Mouse (Mus musculus) gastrocnemius, adult 18-20 months (tissue): Measurements from ENCODE around the gene Stk32c. TPM values are rescaled to one million over a fixed set of nuclear protein-coding genes. Genes with fewer than 3 reads are reported as not detected.

Source experiments
- DNase-seq: peaks from one replicate; pipeline ENCODE4 v3.0.0; 2021; ENCODE audit warnings: low spot score
- total RNA-seq, 2 experiments: library from RNA; stranded (reverse); gene quantifications; 2 replicates each; pipeline ENCODE4 v1.2.3; 2021

Gene Stk32c
- total RNA-seq, 2 experiments from 2014 or later, result 0.27 to 0.31 TPM

DNA sequence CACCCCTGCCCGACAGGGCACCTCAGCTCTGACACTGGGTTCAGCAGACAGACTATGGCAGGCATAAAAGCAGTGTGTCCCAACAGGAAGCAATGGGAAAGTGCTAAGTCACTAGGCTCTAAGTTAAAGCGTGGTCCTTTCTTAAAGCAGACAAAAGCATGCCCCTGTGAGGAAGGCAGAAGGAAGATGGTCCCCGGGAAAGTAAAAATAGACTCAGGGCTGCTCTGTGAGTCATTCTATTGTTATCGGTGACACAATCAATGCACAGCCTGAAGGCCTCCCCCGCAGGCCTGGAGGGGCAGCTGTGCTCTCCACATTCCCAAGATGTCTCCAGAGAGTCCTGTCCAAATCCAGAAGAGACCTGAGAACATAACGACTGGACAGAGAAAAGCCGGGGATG is 67.2 kb downstream of the Stk32c start:
- no peak for DNase-seq

DNA sequence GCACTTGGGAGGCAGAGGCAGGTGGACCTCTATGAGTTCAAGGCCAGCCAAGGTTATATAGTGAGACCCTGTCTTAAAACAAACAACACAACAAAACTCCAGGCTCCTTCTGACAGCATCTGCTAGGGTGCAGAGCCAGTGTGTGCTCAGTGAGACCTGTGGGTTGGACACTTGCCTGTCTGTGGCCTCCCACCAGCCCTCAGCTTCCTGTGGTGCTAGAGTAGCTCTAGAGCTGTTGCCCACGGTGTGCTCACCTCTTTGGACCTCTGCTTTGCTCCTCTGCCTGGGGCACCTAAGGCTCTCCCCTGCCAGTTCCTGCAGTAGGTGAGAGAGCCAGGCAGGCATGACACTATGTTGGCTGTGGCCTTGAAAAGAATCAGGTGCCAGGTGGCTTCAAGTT is 69.3 kb downstream of the Stk32c start:
- DNase-seq, result no peak

DNA sequence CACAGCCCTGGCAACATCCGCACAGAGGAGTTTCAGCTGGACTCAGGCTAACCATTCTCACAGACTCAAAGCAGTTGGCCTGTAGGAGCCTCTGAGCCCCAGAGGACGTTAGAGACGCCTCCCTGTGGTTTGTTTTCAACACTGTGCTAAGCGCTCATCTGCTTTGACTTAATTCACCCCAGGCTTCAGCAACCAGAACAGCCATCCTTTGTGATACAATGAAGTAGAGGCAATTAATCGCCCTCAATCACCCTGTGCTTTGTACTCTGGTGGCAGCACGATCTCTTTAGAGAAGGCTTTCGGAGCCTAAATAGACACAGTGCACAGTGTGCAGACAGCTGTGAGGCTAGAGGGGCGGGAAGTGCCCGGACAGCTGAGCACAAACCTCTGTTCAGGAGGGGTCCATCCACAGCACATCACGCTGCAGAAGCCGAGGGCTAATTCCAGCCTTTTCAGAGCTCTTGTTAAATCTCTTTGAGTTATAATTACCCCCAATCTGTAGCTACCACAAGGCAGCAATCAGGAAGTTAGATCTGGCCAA is 73.1 kb downstream of the Stk32c start:
- DNase-seq, result no peak

DNA sequence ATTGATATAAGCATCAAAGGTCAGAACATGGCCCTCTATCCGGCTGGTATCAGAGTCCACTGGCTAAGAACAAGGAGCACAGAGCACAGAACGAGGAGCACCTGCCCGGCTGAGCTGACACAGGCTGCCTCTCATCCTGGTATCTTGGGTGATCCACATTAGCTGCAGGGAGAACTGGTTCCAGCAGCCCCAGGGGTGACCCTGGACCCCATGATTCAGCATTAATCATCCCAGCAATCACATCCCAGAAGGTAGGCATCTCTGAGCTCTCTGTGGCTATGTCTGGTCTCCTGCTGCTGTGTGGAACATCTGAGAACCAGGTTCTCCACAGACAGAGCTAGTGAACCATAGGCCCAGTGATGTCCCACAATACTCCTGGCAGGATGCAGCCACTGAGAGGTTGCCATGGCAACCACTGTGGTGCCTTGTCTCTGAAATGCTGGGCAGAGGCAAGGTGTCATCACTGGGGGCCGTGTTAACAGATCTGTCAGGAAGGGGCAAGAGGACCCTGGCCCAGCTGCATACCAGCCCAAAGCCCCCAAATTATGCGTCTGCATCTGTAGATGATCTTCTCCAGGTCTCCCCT is 76.1 kb downstream of the Stk32c start:
- no peak for DNase-seq

DNA sequence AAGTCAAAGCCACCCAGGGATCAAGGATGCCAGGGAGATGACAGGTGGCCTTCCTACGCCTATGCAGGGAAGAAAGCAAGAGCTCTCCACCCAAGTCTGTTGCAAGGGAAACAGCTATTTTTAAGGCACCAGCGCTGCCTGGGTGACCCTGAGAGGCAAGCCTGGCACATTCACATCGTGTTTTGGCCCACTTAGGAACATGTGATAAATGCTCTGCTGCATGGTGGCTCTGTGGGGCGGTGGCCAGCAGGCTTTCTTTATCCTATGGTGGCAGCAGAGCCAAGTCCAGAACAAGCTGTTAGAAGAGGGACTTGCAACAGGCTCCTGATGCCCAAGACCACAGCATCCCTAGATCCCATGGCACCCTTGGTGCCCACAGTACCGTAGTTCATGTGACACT is 77.9 kb downstream of the Stk32c start:
- DNase-seq, result no peak

DNA sequence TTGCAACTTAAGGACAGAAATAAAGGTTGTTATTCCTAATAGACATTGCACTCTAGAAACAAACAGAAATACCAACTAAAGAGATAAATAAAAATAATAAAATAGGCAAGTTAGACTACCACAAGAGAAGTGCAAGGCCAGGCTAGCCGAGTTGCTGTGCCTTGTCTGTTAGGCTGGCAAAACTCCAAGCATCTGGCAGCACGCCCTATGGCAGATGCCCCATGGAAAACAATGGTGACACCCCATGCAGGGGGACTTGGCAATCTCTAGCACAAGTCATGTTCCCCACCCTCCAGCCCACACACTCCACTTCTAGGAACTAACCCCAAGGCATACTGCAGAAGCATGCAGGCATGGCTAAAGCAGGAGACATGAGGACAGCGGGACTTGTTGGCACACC is 79.7 kb downstream of the Stk32c start:
- no peak for DNase-seq

DNA sequence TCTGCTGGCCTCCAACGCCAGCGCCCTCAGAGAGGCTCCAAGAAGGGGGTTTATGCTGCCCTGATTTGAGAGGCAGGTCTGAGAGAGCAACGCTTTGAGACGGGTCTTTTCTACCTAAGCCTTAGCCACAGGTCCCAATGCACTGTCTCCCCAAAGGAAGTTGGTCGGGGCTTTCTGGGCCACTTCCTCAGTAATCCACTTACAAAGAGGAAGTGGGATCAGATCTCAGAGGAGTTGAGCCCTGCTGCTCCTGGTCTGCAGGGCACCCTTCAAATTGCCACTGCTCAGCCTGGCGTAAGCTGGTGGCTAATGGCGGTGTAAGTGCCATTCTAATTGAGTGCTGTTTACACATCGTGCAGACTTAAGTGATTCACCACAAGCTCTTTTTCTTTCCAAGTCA is 81.6 kb downstream of the Stk32c start:
- no peak for DNase-seq

DNA sequence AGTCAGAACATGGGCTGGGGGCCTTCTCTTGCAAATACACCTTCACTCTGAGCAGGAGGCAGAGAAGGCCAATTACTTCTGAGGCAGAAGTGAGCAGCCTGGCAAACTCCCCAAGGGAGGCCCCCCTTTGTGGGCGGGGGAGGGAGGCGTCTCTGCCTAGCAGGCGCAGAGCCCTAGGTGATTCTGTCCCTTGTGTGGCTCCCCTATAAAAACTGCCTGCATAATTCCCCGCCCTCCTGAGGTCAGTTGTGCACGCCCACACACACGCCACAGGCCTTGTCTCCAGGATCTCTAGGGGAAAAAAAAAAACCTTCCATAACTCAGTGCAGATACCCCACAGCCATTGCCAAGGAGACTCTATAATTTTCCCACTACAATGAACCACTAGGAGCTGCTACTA is 82.7 kb downstream of the Stk32c start:
- DNase-seq, result no peak

DNA sequence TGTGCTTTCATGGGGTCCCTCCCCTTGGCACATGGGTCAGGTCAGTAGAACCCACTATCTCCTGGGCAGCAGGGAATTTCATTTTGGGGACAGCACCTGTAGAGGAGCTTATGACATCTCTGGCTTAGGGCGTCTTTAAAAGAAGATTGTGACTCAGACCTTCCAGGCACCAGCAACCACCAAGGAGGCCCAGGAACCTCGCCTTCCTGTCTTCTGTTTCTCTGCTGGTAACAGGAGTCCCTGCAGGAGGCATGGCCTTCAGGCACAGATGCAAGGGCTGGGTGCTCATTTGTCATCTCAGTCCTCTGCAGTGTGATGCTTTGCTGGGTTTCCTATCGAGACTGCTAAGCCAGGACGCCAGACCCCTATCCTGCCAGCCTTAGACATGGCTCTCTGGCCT is 84.1 kb downstream of the Stk32c start:
- no peak for DNase-seq

DNA sequence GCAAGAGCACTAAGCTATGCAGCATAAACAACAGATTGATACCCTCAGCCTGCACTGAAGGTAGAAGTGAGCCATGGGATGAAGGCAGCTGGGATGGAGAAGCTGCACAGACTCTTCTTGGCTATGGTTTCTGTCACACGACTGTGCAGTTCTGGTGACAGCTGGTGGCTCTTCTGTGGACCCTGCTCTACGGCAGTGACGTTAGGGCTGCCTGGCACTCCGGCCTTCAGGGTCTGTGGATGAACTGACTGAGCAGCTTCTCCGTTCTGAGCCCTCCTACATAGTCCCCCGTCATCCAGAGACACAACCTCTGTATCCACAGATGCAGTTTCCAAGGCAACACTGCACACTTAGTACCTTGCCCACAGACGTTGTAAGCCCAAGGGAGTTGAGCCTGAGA is 86.6 kb downstream of the Stk32c start:
- no peak for DNase-seq

DNA sequence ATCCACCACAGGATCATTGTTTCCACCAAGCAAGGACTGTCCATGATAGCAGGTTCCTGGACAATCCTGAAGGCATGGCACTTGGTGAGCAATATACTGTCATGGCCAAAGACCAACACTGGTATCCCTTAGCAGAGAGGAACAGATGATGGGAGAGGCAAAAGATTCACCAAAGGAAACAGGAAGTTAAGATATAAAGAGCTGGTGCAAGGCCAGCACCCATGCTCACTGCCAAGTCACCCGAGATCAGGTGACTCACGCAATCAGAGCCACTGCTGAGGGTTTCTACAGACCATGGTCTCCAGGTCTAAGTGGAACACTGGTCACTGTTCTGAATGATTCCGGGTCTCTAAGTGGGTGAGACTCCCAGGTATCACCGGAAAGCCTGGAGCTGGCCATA is 87.2 kb downstream of the Stk32c start:
- no peak for DNase-seq

DNA sequence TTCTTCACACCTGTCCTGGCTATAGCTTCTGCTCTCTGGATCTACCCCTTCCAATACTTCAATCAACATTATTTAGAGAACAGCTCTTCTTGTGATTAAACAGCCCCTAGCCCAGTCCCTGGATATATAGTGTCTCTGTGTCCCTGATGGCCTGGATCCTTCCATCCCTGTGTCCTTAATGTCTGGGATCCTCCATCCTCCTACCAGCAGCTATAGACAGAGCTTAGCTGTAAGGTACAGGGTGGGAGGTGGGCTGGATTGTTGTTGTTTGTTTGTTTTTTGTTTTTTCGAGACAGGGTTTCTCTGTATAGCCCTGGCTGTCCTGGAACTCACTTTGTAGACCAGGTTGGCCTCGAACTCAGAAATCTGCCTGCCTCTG is 93.3 kb downstream of the Stk32c start:
- DNase-seq, result no peak

DNA sequence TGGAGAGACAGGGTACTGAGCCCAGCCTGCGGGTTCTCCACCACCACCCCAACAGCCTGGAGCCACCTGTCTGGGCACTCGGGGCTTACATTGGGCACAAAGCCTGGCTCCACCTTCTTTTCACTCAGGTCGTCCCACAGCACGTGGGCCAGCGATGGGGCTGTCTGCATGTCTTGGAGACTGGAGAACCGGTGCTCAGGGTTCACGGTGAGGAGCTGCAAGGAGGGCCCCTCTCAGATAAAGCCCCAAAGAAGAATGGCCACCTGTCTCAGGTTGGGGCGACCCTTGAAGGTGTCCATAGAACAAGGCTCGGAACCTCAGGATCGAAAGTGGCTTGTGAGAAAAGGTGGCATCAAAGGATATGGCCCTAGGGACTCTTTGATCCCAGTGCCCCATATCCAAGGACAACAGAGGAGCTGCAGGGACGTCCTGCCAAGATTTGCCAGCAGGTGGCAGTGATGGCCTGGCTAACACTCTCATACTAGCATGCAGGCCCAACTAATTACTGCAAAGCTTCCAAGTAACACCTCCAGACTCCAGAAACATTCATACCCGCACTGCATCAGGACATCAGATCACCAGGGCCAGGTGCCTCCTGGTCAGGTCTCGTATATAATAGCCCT is 93.8 kb downstream of the Stk32c start:
- peak; percentile 65 for DNase-seq

DNA sequence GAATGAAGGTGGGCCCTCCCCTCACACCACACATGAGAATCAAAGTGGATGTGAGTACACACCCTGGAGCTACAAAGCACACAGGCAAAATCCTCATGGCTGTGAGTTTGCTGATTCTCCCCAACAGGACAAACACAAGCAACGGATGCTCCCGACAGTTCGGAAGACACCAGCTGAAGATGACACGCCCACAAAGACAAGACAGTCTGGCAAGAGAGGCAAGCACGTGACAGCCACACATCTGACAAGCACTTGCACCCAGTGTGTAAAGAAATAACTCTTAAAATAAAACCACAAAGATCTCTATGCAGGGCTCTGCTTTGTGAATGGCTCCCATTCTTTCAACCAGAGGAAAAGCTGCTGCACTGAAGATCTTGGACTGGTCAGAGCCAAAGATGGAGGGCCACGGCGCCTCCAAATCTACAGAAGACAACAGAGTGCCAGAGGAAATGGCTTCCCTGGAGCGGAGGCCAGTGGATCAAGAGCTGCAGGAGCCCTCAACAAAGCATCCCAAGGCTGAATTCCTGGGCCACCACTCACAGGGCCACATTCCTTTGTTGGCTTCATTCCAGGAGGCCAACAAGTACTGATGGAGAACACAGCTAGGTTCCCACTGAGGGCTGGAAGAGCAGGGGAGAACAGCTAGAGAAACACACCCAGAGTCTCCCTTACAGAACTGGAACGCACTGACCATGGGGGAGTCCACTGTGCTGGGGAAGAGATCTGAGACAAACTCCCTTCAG is 105.0 kb downstream of the Stk32c start:
- DNase-seq, result no peak

DNA sequence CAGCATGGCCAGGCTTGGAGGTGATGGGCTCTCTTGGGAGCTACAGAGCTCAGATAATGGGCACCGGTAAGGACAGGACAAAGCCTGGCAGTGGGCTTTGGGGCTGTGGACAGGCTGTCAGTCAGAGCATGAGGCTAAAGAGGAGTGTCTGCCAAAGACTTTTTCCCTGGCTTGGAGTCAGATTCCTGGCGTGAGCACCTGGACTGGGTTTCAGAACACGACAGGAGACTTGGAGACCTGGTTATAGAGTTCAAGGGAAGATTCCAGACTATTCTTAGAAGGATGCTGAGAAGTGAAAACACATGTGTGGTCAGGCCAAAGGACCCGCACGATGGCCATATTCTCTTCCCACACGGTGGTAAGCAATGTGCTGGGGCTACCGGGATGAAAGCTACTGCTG is 107.4 kb downstream of the Stk32c start:
- DNase-seq, result no peak

DNA sequence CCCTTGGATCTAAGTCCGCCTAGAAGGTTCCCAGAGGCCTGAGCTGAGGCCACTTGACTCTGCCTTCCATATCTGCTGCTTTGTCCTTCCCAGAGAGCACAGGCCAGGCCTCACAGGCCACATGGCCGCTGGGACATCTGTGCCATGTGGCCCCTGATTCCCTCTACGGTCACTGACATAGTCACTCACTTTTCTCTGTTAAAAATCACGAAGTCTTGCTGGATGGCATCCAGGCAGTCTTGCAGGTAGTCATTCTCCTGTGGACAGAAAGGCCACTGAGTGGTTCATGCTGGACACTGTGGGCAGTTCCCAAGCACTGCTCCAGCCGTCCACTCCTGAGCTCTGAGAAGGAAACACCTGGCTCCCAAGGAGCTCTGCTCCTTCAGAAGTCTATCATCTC is 108.0 kb downstream of the Stk32c start:
- no peak for DNase-seq

DNA sequence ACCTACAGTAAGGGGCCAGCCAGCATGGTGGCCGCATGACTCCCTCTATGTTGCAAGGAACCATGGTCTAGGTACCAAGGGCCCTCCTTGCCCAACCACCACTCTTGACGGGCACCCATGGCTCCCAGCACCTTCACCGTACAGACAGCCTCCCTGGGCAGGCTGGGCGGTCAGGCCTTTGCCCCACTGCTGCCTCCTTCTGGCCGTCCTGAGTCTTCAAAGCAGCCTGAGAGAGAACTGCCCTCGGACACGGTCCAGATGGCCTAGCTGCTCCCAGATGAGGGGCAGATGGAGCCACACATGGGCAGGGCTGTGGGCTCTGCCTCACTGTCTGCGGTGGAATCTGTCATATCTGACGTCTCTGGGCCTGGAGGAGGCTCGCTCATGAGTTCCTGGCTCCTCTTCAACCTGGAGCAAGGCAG is 109.1 kb downstream of the Stk32c start:
- no peak for DNase-seq

DNA sequence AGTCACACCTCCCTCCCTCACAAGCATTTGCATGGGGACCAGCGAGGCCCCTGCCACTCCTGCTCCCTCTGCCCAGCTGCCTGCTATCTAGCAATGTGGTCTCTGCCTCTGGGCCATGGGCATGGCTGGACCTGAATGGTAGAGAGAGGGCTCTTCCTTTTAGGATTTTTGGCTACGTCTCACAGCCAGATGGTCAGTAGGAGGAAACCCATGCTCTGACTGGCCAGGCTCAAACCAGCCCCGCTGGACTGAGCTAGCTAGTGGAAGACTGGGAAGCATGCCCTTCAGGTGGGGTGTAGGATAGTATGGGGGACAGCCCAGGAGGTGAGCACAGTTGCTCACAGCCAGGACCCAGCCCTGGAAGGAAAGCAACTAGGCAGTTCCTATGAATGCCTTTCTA is 111.3 kb downstream of the Stk32c start:
- DNase-seq, result no peak

DNA sequence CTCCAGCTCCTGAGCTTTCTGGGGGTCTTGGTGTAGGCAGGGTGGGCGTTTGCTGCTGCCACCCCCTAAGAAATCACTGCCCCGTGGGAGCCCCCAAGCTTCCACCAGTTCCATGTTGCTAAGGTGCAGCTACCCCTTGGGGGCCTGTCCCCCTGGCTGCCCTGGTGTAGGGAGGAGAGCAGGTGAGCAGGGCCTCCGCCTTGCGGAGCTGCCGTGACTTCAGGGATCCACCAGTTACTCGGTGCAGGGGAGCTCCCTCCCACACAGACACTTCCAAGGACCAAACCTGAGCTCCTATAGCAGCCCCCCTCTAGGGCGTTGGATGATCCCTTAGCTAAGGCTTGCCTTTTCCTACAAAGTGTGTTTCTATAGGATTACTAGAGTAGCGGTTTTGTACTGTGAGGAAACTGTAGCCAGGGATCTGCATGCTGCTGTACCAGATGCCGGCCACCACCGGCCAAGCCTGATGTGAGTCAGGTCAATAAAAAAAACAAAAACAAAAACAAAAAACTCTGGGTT is 111.8 kb downstream of the Stk32c start:
- no peak for DNase-seq

DNA sequence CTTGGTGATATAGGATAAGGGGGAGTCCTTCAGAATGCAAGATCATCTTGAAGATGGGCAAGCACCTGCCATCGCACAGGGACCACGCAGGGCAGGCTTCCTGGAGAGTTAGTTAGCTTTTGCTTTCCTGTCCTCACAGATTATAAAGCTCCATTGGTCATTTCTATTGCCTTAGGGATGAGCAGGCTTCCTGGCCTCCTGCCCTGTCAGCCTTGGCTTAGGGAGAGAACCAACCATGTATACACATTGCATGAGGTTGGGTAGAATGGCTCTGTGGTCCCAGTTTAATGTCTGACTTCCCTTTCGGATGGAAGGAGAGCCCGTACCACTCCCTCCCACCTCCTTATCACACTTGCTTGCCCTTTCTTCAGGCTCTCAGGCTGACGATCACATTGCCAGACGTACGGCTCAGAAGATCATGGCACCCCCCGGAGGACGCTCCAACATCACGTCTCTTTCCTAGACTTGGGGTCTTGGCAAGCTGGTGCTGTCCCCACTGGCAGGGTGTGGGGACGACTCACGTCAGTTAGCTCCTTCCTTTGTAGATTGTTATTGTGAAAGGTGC is 112.5 kb downstream of the Stk32c start:
- no peak for DNase-seq

DNA sequence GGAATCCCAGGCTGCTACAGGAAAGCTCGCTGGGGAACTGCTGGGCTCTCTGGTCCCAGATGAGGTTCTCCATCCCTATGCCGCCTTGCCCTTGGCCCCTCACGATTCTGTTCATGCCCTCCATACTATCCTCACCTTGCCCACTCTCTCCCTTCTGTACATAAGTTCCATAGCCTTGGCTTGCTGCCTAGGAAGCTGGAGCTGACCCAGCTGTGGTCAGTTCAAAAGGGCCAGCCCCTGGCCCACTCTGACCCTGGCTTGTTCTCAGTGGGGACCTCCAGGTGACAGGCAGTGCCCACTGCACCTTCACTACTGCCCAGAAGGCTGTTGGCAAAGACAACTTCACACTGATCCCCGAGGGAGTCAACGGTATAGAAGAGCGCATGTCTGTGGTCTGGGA is 116.7 kb downstream of the Stk32c start:
- DNase-seq, result no peak

DNA sequence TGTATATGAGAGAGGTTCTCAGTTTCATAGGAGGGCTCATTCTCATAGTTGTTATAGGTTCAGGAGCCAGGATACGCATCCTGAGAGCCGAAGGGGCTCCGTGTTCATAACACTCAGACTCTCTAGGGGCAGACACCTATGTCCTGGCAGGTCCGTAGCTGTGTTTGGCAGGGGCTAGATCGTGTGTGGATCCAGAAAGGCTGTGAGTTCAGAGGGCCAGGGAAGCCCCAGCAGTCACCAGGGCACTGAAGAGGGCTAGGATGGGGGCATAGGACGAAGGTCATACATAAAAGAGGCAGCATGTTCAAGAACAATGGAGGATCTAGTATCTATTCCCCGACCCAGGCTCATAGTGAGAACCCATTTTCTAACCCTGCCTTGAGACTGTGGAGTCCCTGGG is 117.8 kb downstream of the Stk32c start:
- DNase-seq, result no peak
